Mouse (Mus musculus) lung, adult 2 months (tissue): ENCODE data around the gene Slfn3. TPM values are rescaled to one million over a fixed set of nuclear protein-coding genes. Genes with fewer than 3 reads are reported as not detected.
"Not testable (repeated sequence)": the region's sequence is repeated elsewhere in the genome, so short reads cannot be mapped to it uniquely, and the experiment has no call there.

Experiments
- DNase-seq: peaks from one replicate; pipeline ENCODE4 v3.0.0; 2022
- H3K4me1 ChIP-seq: fragments of 200-500 bp; 2 replicates; pipeline ENCODE4 v1.6.1; 2011; ENCODE audit warnings: low read length; ENCODE audit not compliant: control insufficient read depth, insufficient read depth
- H3K4me3 ChIP-seq: fragments of 200-500 bp; replicated peaks from 2 replicates; pipeline ENCODE3; 2011; ENCODE audit warnings: low read depth, mild to moderate bottlenecking, control low read depth, low read length; ENCODE audit errors: extremely low read depth
- CTCF ChIP-seq: fragments of 200-500 bp; IDR thresholded peaks from 2 replicates; pipeline ENCODE4 v1.5.1; 2011; ENCODE audit warnings: mild to moderate bottlenecking, low read length, control low read depth; ENCODE audit not compliant: insufficient read depth
- POLR2A ChIP-seq: fragments of 200-500 bp; IDR thresholded peaks from 2 replicates; pipeline ENCODE4 v1.6.1; 2011; ENCODE audit warnings: low read depth, mild to moderate bottlenecking, control low read depth, low read length, borderline replicate concordance; ENCODE audit errors: extremely low read depth
- WGBS: fragments of 180-500 bp; shearing (Covaris S2); methylation state at CpG from one replicate; pipeline ENCODE4 v1.1.7; 2018; 5-methylcytosine and 5-hydroxymethylcytosine counted together
- polyA plus RNA-seq: library from polyadenylated mRNA; depleted of rRNA; stranded (reverse); fragments of >200 nt; gene quantifications from 2 replicates; pipeline ENCODE4 v1.2.3, GENCODE M21; 2012; rRNA removed

Slfn3 gene
- 0.38 and 0.85 TPM in 2 replicates for polyA plus RNA-seq

DNA sequence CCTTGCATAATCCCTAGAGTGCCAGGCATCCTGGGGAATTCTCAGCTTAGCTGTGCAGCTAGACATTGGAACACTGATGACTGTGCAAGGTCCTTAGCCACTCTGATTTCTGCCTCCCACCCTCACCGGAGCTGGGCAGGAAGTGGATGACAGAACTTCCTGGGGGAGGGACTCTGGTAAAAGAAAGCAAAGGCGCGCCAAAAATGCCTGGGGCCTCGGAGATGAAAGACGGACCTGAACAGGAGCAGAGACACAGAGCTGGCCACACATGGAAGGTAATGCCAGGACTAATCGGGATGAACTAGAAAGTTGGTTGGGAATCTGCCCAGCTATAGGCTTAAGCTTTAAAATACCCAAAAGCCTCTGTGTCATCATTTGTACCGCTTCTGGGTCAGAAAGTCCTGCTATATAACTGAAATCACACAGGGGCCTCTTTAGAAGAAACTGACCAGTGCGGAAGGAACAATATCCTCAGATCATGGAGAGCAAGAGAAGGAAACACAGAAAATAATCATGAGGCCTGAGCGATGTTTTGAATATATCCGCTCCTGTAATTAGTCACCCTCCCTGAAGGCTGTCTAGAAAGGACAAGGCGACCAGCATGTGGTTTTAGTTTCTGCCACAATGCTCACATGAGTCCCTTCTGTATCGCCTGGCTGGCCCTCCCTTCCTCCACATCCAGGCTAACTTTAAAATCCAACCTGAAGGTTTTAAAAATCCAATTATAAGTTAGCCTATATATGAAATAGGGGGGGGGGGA is at the start of gene Slfn3:
TSS of gene Slfn3 (plus strand) at position 197 of the 760 bp plus-strand sequence.
- H3K4me3 ChIP-seq, result peak within 1 kb of the TSS; percentile 52

DNA sequence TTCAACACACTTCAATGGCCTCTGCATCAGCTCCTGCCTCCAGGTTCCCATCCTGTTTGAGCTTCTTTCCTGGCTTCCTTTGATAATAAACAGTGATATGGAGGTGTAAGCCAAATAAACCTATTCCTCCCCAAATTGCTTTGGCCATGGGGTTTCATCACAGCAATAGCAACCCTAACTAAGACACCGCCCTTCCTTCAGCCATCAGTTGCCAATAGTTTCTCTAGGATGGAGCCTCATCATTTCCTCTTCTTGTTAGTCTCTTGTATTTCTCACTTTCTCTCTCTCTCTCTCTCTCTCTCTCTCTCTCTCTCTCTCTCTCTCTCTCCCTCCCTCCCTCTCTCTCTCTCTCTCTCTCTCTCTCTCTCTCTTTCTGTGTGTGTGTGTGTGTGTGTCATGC is 42.2 kb upstream of the Slfn3 start:
- DNase-seq, H3K4me1 ChIP-seq, H3K4me3 ChIP-seq: not testable (repeated sequence)
- WGBS, result no CpG with 5 or more reads among the region's 1 CpGs

More for the DNA sequence above, at the start of gene Slfn3:
- peak; percentile 28 for DNase-seq
- WGBS, result 42% methylated on average over 12 of the region's 12 CpGs
- H3K4me1 ChIP-seq, result no peaks in the 10 kb centered on the region; the same call in 1 of the 2 replicates
- TF ChIP-seq CTCF, result no peak
- TF ChIP-seq POLR2A, result no peak; the same call in 1 of the 2 replicates

DNA sequence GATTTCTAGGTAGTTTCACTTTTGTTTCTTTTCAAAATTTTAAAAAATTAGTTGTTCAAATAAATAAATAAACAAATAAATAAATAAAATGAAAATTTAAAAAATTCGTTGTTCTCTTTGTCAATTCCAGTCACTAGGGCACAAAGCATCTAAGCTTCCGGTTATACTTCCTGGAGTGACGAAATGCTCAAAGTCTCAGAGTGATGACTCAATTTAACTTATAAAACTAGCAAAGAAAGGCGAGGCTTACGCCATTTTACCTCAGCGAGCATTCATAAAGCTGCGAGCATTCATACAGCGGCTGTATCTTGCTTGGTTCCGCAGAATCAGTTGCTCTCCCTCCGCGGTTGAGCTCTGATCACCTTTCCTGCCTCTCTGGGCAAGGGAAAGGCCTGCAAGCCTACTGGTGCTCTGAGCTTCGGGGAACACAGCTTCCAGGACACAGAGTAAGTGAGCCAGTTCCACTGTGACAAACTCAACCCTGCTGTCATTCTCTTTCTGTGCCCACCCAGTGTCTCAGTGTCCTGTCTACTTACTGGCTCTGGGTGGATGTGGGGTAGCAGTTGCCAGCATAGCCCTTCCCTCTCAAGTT is 16.1 kb upstream of the Slfn3 start, which contains the start of gene Slfn4:
TSS of gene Slfn4 (plus strand) at position 239 of the 592 bp plus-strand sequence.
- WGBS, result 79% methylated on average over 12 of the region's 12 CpGs
- TF ChIP-seq CTCF (no peak), POLR2A (no peak)
- H3K4me1 ChIP-seq, result no peaks in the 10 kb centered on the region
- H3K4me3 ChIP-seq, result no peak within 1 kb of the TSS
- no peak for DNase-seq

DNA sequence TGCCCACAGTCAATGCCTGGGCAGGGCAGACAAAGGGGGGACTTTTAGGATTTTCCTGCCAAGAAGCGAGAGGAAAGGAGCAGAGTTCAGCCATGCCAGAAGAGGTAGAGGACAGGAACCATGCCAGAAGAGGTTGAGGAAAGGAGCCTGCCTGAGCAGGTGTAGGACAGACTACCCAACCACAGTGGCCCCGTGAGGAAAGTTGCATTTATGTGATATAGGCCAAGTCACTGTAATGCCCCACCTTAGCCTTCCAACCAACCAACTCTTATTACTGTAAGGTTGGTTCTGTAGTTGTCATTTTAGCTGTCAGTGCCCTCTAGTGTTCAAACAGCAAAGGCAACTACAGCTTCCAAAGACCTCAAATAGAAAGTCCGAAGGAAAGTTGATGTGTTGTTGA is 871 bp downstream of the Slfn3 start:
- WGBS, result 20% methylated on average over 3 of the region's 3 CpGs
- no peaks in the 10 kb centered on the region; the same call in 1 of the 2 replicates for H3K4me1 ChIP-seq
- peak overlapping the region; percentile 25 for H3K4me3 ChIP-seq
- peak; percentile 12 for DNase-seq
- TF ChIP-seq CTCF (no peak), POLR2A (no peak)

DNA sequence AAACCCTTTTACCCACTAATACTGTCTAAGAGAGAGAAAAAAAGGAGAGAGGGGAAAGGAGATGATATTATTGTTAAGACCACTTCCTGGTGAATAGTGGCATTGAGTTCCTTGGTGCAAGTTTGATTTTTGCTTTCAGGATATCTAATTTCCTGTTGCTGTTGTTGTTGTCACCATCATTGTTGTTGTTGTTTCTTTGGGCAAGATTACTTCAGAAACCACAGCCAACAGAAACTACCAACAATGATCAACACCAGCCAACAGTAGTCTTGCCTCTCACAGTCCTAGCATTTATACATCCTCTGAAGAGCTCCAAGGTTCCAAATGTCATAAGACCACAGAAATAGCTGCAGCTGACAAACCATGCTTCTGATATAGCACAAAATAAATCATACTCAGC is 13.9 kb downstream of the Slfn3 start:
- TF ChIP-seq POLR2A, result no peak
- TF ChIP-seq CTCF, result no peak

DNA sequence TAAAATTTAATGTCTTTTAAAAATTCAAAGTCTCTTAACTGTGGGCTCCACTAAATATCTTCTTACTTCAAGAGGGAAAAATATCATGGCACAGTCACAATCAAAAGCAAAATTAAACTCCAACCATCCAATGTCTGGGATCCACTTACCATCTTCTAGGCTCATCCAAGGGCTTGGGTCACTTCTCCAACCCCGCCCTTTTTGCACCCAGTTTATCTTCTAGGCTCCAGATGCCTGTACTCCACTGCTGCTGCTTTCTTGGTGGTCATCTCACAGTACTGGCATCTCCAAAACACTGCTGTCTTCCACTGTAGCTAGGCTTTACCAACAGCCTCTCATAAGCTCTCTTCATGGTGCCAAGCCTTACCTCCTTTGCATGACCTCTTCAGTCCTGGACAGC is 25.0 kb downstream of the Slfn3 start:
- Histone ChIP-seq H3K4me1 (no peaks in the 10 kb centered on the region), H3K4me3 (no peak overlapping the region)
- DNase-seq, result no peak
- 72% methylated on average over 1 of the region's 1 CpGs for WGBS
- TF ChIP-seq POLR2A, result no peak

More for the DNA sequence above, 13.9 kb downstream of the Slfn3 start:
- DNase-seq, result no peak
- Histone ChIP-seq H3K4me1 (no peaks in the 10 kb centered on the region), H3K4me3 (no peak overlapping the region)

DNA sequence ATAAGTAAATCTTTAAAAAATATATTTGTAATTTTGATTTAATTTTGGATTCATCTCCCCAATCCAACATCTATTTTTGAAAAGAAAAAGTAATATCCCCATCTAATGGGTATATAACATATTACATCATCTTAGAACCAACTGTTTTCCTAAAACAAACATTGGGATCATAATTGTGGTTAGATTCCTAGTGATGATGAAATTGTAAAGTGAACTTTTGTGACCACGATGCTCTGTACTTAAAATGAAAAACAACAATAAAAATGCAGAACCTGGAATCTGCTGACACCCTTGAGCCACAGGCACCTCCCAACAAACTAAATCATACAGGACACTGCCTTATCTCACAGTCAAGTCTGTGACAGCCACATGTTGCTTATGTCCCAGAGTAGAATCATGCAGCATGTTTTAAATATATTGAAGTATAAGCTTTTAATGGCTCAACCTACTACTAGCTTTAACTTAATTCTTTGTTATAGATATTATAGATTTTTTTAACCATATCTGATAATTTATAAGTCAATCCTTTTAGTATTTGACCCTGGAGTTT is 30.3 kb downstream of the Slfn3 start:
- no peak for DNase-seq
- WGBS, result 75% methylated on average over 1 of the region's 1 CpGs
- Histone ChIP-seq H3K4me3 (no peak overlapping the region), H3K4me1 (no peaks in the 10 kb centered on the region)
- TF ChIP-seq POLR2A (no peak), CTCF (no peak)

DNA sequence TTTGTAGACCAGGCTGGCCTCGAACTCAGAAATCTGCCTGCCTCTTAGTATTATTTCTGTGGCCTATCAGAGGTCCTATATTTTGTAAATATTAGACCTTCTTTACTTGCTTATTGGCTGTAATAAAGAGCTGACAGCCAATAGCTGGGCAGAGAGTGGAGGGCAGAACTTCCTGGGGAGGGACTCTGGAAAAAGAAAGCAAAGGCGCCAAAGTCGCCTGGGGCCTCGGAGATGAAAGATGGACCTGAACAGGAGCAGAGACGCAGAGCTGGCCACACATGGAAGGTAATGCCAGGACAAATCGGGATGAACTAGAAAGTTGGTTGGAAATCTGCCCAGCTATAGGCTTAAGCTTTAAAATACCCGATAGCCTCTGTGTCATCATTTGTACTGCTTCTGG is 32.2 kb downstream of the Slfn3 start:
- no peak for TF ChIP-seq CTCF
- no peak for TF ChIP-seq POLR2A
- Histone ChIP-seq H3K4me1 (no peaks in the 10 kb centered on the region), H3K4me3 (no peak overlapping the region)
- DNase-seq, result no peak
- WGBS, result 55% methylated on average over 7 of the region's 7 CpGs

DNA sequence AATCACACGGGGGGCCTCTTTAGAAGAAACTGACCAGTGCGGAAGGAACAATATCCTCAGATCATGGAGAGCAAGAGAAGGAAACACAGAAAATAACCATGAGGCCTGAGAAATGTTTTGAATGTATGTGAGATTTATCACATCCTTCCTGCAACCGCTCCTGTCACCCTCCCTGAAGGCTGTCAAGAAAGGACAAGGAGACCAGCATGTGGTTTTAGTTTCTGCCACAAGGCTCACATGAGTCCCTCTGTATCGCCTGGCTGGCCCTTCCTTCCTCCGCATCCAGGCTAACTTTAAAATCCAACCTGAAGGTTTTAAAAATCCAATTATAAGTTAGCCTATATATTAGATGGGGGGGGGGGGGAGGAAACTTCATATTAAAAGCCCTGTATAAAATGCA is 32.7 kb downstream of the Slfn3 start:
- H3K4me3 ChIP-seq, DNase-seq, H3K4me1 ChIP-seq: not testable (repeated sequence)
- 46% methylated on average over 5 of the region's 5 CpGs for WGBS

DNA sequence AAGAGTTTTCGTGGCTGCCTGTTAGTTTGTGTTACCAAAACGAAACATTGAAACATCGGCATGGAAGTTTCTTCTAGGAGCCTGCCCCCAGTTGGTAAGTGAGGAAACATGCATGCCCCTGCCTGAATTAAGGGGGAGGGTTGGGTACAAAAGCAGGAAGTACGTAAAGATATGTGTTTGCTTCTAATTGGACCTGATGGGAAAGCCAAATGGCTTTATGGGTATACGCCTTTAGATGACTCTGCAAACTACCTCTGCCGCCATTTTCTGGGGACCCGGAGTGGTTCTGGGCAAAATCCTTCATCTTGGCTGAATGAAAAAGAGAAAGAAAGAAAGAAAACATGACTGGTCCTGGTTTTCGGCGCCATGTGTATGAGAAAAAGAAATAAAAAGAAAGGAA is 33.1 kb downstream of the Slfn3 start:
- 66% methylated on average over 9 of the region's 9 CpGs for WGBS
- no peak for DNase-seq
- H3K4me1 ChIP-seq, result no peaks in the 10 kb centered on the region
- no peak overlapping the region for H3K4me3 ChIP-seq
- TF ChIP-seq CTCF (no peak), POLR2A (no peak)
